Comparison of ENCODE assay signal across 18 mouse cellular contexts in genomic region chr13:94070308-94070619, GRCm38 (mm10). TPM values are rescaled to one million over a fixed set of nuclear protein-coding genes. Genes with fewer than 3 reads are reported as not detected.
DNase-seq lines count a peak whose midpoint lies in the region; ATAC-seq and TF ChIP-seq lines count a peak whose summit lies in the region.
"Had no signal": no experiment of that assay in that cellular context is flagged by ENCODE, and none has a peak within 500 bp of the region (broad histone marks: within the 10 kb centered on the region; RNA-seq: fewer than 3 reads in every experiment).

No protein-coding gene starts in this region.

- H3K9me3 ChIP-seq in heart, postnatal 0 days (replicated peaks; ENCODE audit: control insufficient read depth, low read length) = no peaks in the 10 kb centered on the region
- H3K9me3 ChIP-seq in heart, embryonic 11.5 days (replicated peaks; ENCODE audit: control insufficient read depth, low read length) = 0 out of 2 replicates have a peak, but pooled peaks cover 3% of the 10 kb centered on the region
- H3K9me3 ChIP-seq in kidney, postnatal 0 days (replicated peaks; ENCODE audit: low read length) = no peaks in the 10 kb centered on the region
- H3K9me3 ChIP-seq in lung, embryonic 14.5 days (ENCODE audit: low read depth, low read length) = no peaks in the 10 kb centered on the region
- H3K9me3 ChIP-seq in stomach, postnatal 0 days (ENCODE audit: control insufficient read depth, low read length) = no peaks in the 10 kb centered on the region
- H3K9me3 ChIP-seq: forebrain, embryonic 15.5 days; heart, embryonic 15.5 days; liver, embryonic 13.5 days; midbrain, embryonic 12.5 days had no signal

- no peaks in the 10 kb centered on the region for H3K36me3 ChIP-seq in heart, postnatal 0 days (replicated peaks; ENCODE audit: control insufficient read depth, insufficient read depth, low read length)
- H3K36me3 ChIP-seq in heart, embryonic 11.5 days (ENCODE audit: control insufficient read depth, insufficient read depth, low read length) = no peaks in the 10 kb centered on the region
- no peaks in the 10 kb centered on the region for H3K36me3 ChIP-seq in kidney, postnatal 0 days (ENCODE audit: insufficient read depth, low read length)
- H3K36me3 ChIP-seq in lung, embryonic 14.5 days (ENCODE audit: insufficient read depth) = peaks cover 2% of the 10 kb centered on the region; the same call in 1 of the 2 replicates
- H3K36me3 ChIP-seq in stomach, postnatal 0 days (ENCODE audit: control insufficient read depth, insufficient read depth, low read length) = no peaks in the 10 kb centered on the region
- H3K36me3 ChIP-seq: forebrain, embryonic 15.5 days; heart, embryonic 15.5 days; liver, embryonic 13.5 days; midbrain, embryonic 12.5 days had no signal

- peak; percentile 16; the same call in 1 of the 2 replicates for TF ChIP-seq CTCF in heart, postnatal 0 days (IDR thresholded peaks at IDR 0.05; ENCODE audit: low read depth)
- peak; percentile 62 for TF ChIP-seq CTCF in kidney, postnatal 0 days (IDR thresholded peaks at IDR 0.05; ENCODE audit: low read depth)
- peak; percentile 20 for TF ChIP-seq CTCF in lung, embryonic 14.5 days (IDR thresholded peaks at IDR 0.05; ENCODE audit: low read depth)
- peak; percentile 41 for TF ChIP-seq CTCF in stomach, postnatal 0 days (IDR thresholded peaks at IDR 0.05; ENCODE audit: low read depth)

- H3K9ac ChIP-seq in heart, postnatal 0 days (replicated peaks; ENCODE audit: low read depth, low read length) = no peak overlapping the region
- H3K9ac ChIP-seq in heart, embryonic 11.5 days (ENCODE audit: low read depth, low read length) = no peak overlapping the region
- H3K9ac ChIP-seq in kidney, postnatal 0 days (ENCODE audit: low read depth, low read length) = 0 out of 2 replicates have a peak overlapping the region, but pooled peaks have one; percentile 4
- no peak overlapping the region for H3K9ac ChIP-seq in lung, embryonic 14.5 days
- H3K9ac ChIP-seq in stomach, postnatal 0 days (ENCODE audit: low read length) = no peak overlapping the region
- H3K9ac ChIP-seq: forebrain, embryonic 15.5 days; heart, embryonic 15.5 days; hindbrain, embryonic 14.5 days; liver, embryonic 13.5 days; midbrain, embryonic 12.5 days had no signal

- ATAC-seq in heart, postnatal 0 days (ENCODE audit: insufficient read depth, low read depth) = no peak
- no peak for ATAC-seq in heart, embryonic 11.5 days (replicated peaks; ENCODE audit: insufficient number of reproducible peaks, low FRiP score, low TSS enrichment)
- no peak; the same call in 1 of the 2 replicates for ATAC-seq in kidney, postnatal 0 days (replicated peaks; ENCODE audit: low FRiP score, low read depth)
- no peak for ATAC-seq in lung, embryonic 14.5 days (ENCODE audit: insufficient read depth)
- no peak for ATAC-seq in stomach, postnatal 0 days (ENCODE audit: low FRiP score, low TSS enrichment)
- ATAC-seq: forebrain, embryonic 15.5 days; intestine, embryonic 16.5 days had no signal

- H3K4me1 ChIP-seq in heart, postnatal 0 days (ENCODE audit: control insufficient read depth, insufficient read depth) = peaks cover 15% of the 10 kb centered on the region; the same call in 1 of the 2 replicates
- peaks cover 34% of the 10 kb centered on the region for H3K4me1 ChIP-seq in heart, embryonic 11.5 days (ENCODE audit: control insufficient read depth, insufficient read depth, low read length)
- H3K4me1 ChIP-seq in kidney, postnatal 0 days (replicated peaks; ENCODE audit: insufficient read depth, low read length) = peaks cover 73% of the 10 kb centered on the region
- peaks cover 23% of the 10 kb centered on the region for H3K4me1 ChIP-seq in lung, embryonic 14.5 days (ENCODE audit: insufficient read depth)
- peaks cover 2% of the 10 kb centered on the region; the same call in 1 of the 2 replicates for H3K4me1 ChIP-seq in stomach, postnatal 0 days (replicated peaks; ENCODE audit: control insufficient read depth, insufficient read depth)
- H3K4me1 ChIP-seq: forebrain, embryonic 15.5 days had no signal

- WGBS in heart, postnatal 0 days = 89% methylated on average over 3 of the region's 3 CpGs
- 71% methylated on average over 2 of the region's 3 CpGs for WGBS in heart, embryonic 11.5 days (ENCODE audit: insufficient replicate concordance)
- 66% methylated on average over 3 of the region's 3 CpGs for whole genome bisulfite sequencing in kidney, postnatal 0 days
- 98% methylated on average over 3 of the region's 3 CpGs for WGBS in lung, embryonic 14.5 days
- 97% methylated on average over 3 of the region's 3 CpGs for WGBS in stomach, postnatal 0 days

- H3K4me2 ChIP-seq in heart, postnatal 0 days (ENCODE audit: low read depth, low read length) = no peak overlapping the region
- H3K4me2 ChIP-seq in heart, embryonic 11.5 days = no peak overlapping the region
- no peak overlapping the region for H3K4me2 ChIP-seq in kidney, postnatal 0 days (ENCODE audit: low read length)
- no peak overlapping the region for H3K4me2 ChIP-seq in lung, embryonic 14.5 days
- no peak overlapping the region for H3K4me2 ChIP-seq in stomach, postnatal 0 days (replicated peaks; ENCODE audit: low read depth)
- H3K4me2 ChIP-seq: forebrain, embryonic 15.5 days; heart, embryonic 15.5 days; hindbrain, embryonic 14.5 days; liver, embryonic 13.5 days; midbrain, embryonic 12.5 days had no signal

- no peak for TF ChIP-seq EP300 in heart, postnatal 0 days (IDR thresholded peaks at IDR 0.05; ENCODE audit: low read depth)
- TF ChIP-seq EP300 in stomach, postnatal 0 days (optimal IDR thresholded peaks at IDR 0.05) = no peak

- no peak overlapping the region for H3K4me3 ChIP-seq in heart, postnatal 0 days (ENCODE audit: low read depth, low read length)
- no peak overlapping the region for H3K4me3 ChIP-seq in heart, embryonic 11.5 days (ENCODE audit: low read depth, low read length)
- no peak overlapping the region for H3K4me3 ChIP-seq in kidney, postnatal 0 days (replicated peaks; ENCODE audit: low read depth, low read length)
- no peak overlapping the region for H3K4me3 ChIP-seq in lung, embryonic 14.5 days (ENCODE audit: low read depth, low read length)
- no peak overlapping the region for H3K4me3 ChIP-seq in stomach, postnatal 0 days (ENCODE audit: low read depth, low read length)
- H3K4me3 ChIP-seq: forebrain, embryonic 15.5 days; heart, embryonic 15.5 days; liver, embryonic 13.5 days; midbrain, embryonic 12.5 days had no signal

- no peak overlapping the region for H3K27ac ChIP-seq in heart, postnatal 0 days (ENCODE audit: low read depth)
- H3K27ac ChIP-seq in heart, embryonic 11.5 days (ENCODE audit: low read depth, low read length) = no peak overlapping the region
- peak overlapping the region; percentile 82 for H3K27ac ChIP-seq in kidney, postnatal 0 days
- no peak overlapping the region for H3K27ac ChIP-seq in lung, embryonic 14.5 days (ENCODE audit: low read depth)
- H3K27ac ChIP-seq in stomach, postnatal 0 days (replicated peaks) = no peak overlapping the region
- H3K27ac ChIP-seq: forebrain, embryonic 15.5 days; heart, embryonic 15.5 days; hindbrain, embryonic 14.5 days; liver, embryonic 13.5 days; midbrain, embryonic 12.5 days had no signal

- no peak for DNase-seq in heart, postnatal 0 days (ENCODE audit: low spot score)
- no peak for DNase-seq in kidney, postnatal 0 days (ENCODE audit: low spot score)
- DNase-seq in kidney, adult 8-10 months = no peak
- DNase-seq in lung, embryonic 14.5 days = no peak
- no peak for DNase-seq in lung, adult 18-20 months
- DNase-seq in stomach, postnatal 0 days (ENCODE audit: low spot score) = no peak
- DNase-seq: adrenal gland, postnatal 25 days; cerebellum, adult 9-10 months; gastrocnemius, postnatal 25 days; heart, postnatal 4 days; liver, embryonic 13.5 days had no signal

- H3K27me3 ChIP-seq in heart, postnatal 0 days (ENCODE audit: control insufficient read depth, insufficient read depth, low read length) = no peaks in the 10 kb centered on the region
- H3K27me3 ChIP-seq in heart, embryonic 11.5 days (ENCODE audit: control insufficient read depth, insufficient read depth, low read length) = 0 out of 2 replicates have a peak, but pooled peaks cover 2% of the 10 kb centered on the region
- no peaks in the 10 kb centered on the region for H3K27me3 ChIP-seq in kidney, postnatal 0 days (ENCODE audit: insufficient read depth, low read length)
- no peaks in the 10 kb centered on the region for H3K27me3 ChIP-seq in lung, embryonic 14.5 days (ENCODE audit: insufficient read depth, low read length)
- H3K27me3 ChIP-seq in stomach, postnatal 0 days (ENCODE audit: control insufficient read depth, insufficient read depth, low read length) = no peaks in the 10 kb centered on the region
- H3K27me3 ChIP-seq: forebrain, embryonic 15.5 days; heart, embryonic 15.5 days; liver, embryonic 13.5 days had no signal

RNA-seq across cellular contexts. Expression of gene Lhfpl2, which starts 12.7 kb away (rescaled TPM):
- total RNA-seq in heart, postnatal 0 days (2014; rRNA removed; ENCODE audit: low replicate concordance) = 20.9 and 22.5 TPM in 2 replicates
- 10.8 and 11.8 TPM in 2 replicates for polyA plus RNA-seq in heart, postnatal 0 days (2015; fragmentation: Nextera tagmentation; extraction: Ambion mirVana)
- 18.5 and 24.8 TPM in 2 replicates for polyA plus RNA-seq in heart, embryonic 11.5 days (2014; fragmentation: Nextera tagmentation; extraction: Ambion mirVana)
- 51.5 and 58.4 TPM in 2 replicates for polyA plus RNA-seq in kidney, postnatal 0 days (2015; fragmentation: Nextera tagmentation; extraction: Ambion mirVana)
- polyA plus RNA-seq in lung, embryonic 14.5 days (2014; fragmentation: Nextera tagmentation; extraction: Ambion mirVana) = 61.2 and 64.5 TPM in 2 replicates
- 6.8 and 7.0 TPM in 2 replicates for polyA plus RNA-seq in stomach, postnatal 0 days (2015; fragmentation: Nextera tagmentation; extraction: Ambion mirVana)
- total RNA-seq: monocyte, adult 5-6 weeks had no signal
